Mouse (Mus musculus): ENCODE measurements around the gene Zfp422.

Gene Zfp422

GRCm38 (mm10) chr6:116584095-116584494 lies 44.7 kb downstream of the Zfp422 start, which contains the start of gene Olfr215:
Olfr215 (minus strand) TSS chr6:116584195.
- DNase-seq (ENCODE audit: low read depth in 2 of 2, low spot score in 2 of 2): no peak
